Mouse (Mus musculus): ENCODE data around the gene Ociad1.
"Not testable (repeated sequence)": the region's sequence is repeated elsewhere in the genome, so short reads cannot be mapped to it uniquely, and the experiment has no call there.

Ociad1 gene

GRCm38 (mm10) chr5:73285470-73285978, 7.1 kb upstream of the Ociad1 start:
- DNase-seq (ENCODE audit: low read depth) = no peak

GRCm38 (mm10) chr5:73286603-73287002, 6.0 kb upstream of the Ociad1 start:
- no peak for DNase-seq (ENCODE audit: low read depth)

DNA sequence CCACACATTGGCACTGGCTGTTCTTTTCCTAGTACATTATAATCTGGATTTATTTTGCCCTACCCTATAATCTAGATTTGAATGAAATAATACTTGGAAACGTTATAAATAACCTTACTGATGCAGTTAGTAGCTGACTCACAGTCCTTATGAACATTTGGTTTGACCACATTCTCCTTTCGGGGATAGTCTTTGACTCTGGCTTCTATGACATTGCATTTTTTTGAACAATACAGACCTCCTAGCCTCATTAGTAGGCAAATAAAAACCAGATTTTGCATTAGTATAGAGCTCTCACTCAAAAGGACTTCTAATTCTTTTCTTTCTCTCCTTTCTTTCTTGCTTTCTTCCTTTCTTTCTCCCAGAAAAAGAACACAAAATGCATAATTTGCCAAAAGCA, 2.7 kb upstream of the Ociad1 start:
- DNase-seq (ENCODE audit: low read depth) = no peak

DNA sequence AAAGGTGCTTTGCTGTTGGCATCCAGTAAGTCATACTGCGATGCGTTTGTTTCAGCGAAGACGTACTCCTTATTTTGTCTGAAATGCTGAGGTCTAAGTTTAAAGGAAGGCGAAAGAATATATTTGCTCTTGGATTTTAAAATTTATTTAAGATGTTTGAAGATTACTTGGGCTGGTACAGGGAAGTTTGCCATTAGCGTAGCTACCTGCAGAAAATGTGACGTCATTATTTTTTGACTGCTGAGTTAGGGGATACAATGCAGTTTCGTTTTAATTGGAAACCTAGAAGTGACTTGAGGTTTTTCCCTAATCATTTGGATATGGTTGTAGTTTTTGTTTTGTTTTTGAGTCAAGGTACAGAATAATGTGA, 859 bp downstream of the Ociad1 start:
- DNase-seq (ENCODE audit: low read depth) = no peak

GRCm38 (mm10) chr5:73295016-73295415, 2.4 kb downstream of the Ociad1 start:
- DNase-seq (ENCODE audit: low read depth) = no peak

- no peak for DNase-seq (ENCODE audit: low read depth)
Observed at GRCm38 (mm10) chr5:73295916-73296315, 3.3 kb downstream of the Ociad1 start.

- no peak for DNase-seq (ENCODE audit: low read depth)
Observed at GRCm38 (mm10) chr5:73301601-73302307, 9.2 kb downstream of the Ociad1 start.

DNA sequence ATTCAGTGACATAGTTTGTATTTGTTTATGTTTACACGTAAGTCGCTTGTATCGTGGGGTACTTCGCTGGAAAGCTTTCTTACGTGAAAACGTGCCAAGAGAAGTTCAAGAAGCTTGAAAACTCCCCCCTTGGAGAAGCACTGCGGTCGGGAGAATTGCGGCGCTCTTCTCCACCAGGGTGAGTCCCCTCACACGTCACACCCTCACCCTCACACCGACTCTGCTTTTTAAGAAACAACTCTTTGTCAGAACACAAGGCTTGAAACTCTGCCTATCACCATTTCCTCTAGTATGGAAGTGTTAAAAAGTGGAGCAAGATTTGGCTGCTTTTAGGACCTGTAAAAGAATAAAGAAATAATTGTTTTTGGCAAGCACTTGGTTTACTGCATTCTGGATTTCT, 11.9 kb downstream of the Ociad1 start:
- DNase-seq (ENCODE audit: low read depth) = no peak

GRCm38 (mm10) chr5:73306486-73306885, 13.9 kb downstream of the Ociad1 start:
- DNase-seq (ENCODE audit: low read depth) = no peak

GRCm38 (mm10) chr5:73307297-73307696, 14.7 kb downstream of the Ociad1 start:
- DNase-seq (ENCODE audit: low read depth) = no peak

- DNase-seq (ENCODE audit: low read depth) = no peak
Observed at GRCm38 (mm10) chr5:73309496-73309895, 16.9 kb downstream of the Ociad1 start.

DNA sequence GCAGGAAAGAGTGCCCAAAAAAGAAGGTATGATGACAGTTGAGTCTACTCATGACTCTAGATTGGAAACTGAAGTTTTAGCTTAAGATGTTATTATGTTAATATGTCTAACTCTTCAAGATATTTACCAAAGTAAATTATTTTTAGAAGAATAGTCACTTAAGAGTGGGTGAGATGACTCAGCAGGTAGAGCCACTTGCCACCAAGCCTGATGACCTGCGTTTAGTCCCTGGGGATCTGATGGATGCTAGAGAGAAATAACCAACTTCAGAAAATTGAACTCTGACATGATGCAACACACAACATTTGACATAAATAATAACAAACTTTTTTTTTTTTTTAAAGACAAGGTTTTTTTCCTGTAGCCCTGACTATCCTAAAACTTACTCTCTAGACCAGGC, 17.8 kb downstream of the Ociad1 start:
- DNase-seq (ENCODE audit: low read depth) = no peak

GRCm38 (mm10) chr5:73311458-73311857, 18.9 kb downstream of the Ociad1 start:
- DNase-seq (ENCODE audit: low read depth) = no peak

DNA sequence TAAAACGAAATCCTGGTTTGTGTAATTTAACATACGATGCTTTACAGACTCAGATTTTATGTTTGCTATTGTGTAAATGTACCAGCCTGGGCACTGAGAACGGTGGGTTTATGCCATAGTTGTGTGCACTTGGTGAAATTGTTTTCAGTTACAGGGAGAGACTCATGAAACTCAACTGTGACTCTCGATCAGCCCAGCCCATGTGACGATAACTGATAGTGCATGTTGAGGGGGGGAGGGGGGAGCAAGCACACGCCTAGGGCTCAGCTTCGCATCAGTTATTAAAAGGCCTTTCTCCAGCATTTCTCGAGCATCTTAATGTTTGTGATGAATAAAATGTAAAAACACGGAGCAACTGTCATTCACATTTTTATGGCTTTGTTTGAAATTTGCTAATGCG, 21.0 kb downstream of the Ociad1 start:
- no peak for DNase-seq (ENCODE audit: low read depth)

GRCm38 (mm10) chr5:73314654-73315053, 22.1 kb downstream of the Ociad1 start:
- no peak for DNase-seq (ENCODE audit: low read depth)

DNA sequence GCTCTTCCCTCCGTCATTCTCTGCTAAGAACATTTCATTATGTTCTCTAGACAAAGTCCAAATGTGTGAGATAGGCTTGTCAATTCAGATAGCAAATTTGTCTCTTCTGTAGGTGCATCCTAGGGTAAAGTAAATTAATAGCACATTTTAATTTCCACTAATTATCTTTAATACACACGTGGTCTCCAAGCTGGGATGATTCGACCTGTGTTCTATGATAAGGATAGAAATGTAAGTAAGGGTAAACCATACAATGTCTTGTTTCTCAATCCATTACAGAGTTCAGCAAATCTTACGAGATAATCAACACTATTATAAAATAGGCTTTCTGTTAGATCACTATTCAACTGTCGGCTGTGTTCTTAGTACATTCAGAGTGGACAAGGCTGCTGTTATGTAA, 26.7 kb downstream of the Ociad1 start:
- no peak for DNase-seq (ENCODE audit: low read depth)

DNA sequence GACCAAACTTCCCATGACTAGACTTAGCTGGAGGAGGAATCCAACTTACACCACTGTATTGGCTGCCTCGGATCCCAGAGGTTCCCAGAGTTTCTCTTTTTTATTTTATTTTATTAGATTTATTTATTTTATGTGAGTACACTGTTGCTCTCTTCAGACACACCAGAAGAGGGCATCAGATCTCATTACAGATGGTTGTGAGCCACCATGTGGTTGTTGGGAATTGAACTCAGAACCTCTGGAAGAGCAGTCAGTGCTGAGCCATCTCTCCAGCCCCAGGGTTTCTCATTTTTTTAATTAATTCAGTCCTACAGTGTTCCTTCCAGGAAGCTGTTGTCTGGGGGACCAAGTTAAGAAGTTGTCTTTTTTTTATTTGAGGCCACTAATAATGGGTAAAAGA, 30.1 kb downstream of the Ociad1 start:
- DNase-seq (ENCODE audit: low read depth) = not testable (repeated sequence)

DNA sequence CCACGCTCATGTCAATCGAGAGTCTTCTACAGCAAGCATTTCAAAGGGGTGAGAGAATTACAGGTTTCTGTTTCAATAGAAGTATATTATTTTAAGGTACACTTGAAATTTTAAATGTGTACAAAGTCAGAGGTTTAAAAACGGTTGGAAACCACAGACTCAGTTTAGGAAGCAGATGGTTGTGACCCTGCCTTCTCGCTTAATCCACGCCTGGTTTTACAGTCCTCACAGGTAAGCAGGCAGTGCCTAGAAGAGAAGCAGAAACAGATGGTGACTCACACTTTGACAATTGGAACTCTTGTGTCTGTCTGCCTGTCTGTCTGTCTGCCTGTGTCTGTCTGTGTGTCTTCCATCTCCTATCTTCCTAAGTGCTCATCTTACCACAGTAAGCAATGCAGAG, 31.0 kb downstream of the Ociad1 start:
- DNase-seq (ENCODE audit: low read depth) = no peak

GRCm38 (mm10) chr5:73324526-73325170, 32.1 kb downstream of the Ociad1 start:
- no peak for DNase-seq (ENCODE audit: low read depth)

DNA sequence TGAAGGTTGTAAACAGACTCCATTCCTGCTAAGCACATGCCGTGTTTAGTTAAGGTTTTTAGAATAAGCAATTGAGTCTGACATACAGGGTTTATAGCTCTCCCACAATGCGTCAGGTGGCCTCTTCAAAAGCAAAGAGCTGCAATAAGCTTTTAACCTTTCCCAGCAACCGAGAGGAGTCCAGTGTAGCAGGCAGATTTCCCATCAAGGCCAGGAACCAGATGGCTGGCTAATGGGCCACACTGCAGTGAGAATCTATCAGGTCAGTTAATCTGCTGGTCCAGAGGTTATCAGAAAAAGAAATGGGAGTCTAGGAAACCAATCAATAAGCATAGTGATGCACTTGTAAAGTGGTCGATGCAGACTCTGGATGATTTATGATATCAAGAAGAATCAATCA, 38.4 kb downstream of the Ociad1 start:
- no peak for DNase-seq (ENCODE audit: low read depth)

GRCm38 (mm10) chr5:73336448-73336847, 43.9 kb downstream of the Ociad1 start:
- no peak for DNase-seq (ENCODE audit: low read depth)

DNA sequence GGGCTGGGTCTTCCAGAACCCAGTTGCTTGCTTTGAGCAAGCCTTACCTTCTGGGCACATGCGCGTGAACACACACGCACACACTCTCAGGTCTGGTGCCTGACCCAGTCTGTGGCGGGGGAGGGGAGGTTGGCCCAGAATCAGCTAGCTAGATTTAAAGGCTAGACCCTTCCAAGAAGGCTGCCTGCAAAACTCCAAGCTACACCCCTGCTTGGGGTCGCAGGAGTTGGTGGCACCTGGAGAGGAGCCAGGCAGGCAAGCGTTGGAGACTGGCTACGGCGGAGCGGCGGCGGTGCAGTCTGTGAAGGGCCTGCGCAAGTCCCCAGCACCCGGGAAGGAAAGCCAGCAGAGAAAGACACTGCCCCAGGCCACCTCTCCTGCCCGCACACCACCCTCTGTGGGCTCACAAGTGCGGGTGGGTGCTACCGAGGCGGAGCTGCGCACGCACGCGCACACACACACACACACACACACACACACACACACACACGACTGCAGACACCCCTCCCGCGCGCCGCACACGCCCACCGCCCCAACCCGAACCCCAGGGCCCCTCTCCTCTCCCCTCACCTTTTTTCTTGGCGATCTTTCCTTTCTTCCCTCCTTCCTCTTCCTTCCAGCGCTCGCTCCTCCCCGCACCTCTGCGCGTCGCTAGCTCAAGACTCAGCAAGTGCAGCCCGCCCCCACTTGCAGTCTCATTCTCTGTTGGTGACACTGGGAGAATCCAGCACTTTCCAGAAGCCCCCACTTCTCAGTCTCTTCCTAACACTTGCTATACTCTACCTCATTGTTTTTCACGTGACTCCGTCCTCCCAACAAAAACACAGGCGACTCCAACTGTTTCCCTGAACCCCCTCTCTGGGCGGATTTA, 45.6 kb downstream of the Ociad1 start:
- DNase-seq (ENCODE audit: low read depth) = no peak

DNA sequence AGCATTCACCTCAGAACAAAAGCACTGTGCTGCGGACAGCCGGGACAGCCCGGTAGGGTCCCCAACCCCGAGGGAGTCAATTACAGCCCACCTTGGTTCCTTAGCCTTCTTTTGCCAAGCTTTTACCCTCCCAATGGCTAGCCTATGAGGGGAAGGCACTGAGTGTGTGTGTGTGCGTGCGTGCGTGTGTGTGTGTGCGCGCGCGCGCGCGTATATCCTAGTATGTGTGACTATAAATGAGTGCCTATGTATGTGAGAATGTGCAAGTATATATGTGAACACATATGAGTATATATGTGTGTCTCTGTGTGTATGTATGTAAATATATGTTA, 46.2 kb downstream of the Ociad1 start:
- DNase-seq (ENCODE audit: low read depth) = no peak
